Mouse (Mus musculus) kidney, adult 2 months (tissue): ENCODE results near the gene Prss16.

Experiments used
- CTCF ChIP-seq: fragments of 200-500 bp; conservative IDR thresholded peaks from 2 replicates; pipeline ENCODE4 v1.5.1; 2011; ENCODE audit warnings: low read depth, mild to moderate bottlenecking, control low read depth, low read length, moderate library complexity, mixed read lengths; ENCODE audit not compliant: insufficient read depth, insufficient read length
- POLR2A ChIP-seq: fragments of 200-500 bp; IDR thresholded peaks from one replicate; pipeline ENCODE4 v1.6.1; 2011; ENCODE audit warnings: low read depth, low read length, control low read depth

DNA sequence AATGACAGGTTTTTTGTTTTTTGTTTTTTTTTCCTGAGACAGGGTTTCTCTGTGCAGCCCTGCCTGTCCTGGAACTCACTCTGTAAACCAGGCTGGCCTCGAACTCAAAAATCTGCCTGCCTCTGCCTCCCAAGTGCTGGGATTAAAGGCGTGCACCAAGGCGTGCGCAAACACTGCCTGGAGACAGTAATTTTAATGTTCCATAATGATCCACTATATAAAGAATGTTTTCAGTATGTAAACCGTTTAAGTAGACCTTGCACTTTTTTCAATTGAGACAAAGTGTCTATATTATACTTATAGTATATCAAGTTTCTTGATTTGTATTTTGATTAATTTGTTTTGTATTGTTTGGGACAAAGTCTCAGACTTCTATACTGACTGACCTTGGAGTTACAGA lies 29.8 kb upstream of the Prss16 start:
- TF ChIP-seq CTCF (no peak), POLR2A (no peak)
